Mouse (Mus musculus) adrenal gland, postnatal 36 days (tissue): ENCODE measurements around the gene Cyp20a1. TPM values are rescaled to one million over a fixed set of nuclear protein-coding genes. Genes with fewer than 3 reads are reported as not detected.

Experiments used
- DNase-seq, 2 experiments: peaks; one replicate each; pipeline ENCODE4 v3.0.0; 2021; ENCODE audit warnings: mixed read lengths in 1 of 2
- long read RNA-seq, 2 experiments: library from polyadenylated mRNA; stranded (forward); transcript quantifications; one replicate each; pipeline ENCODE4 v2.0.0; 2021; ENCODE audit warnings: borderline sequencing depth in 2 of 2
- total RNA-seq, 2 experiments: library from RNA; stranded (reverse); gene quantifications; 2 replicates each; pipeline ENCODE4 v1.2.3; 2021

Cyp20a1 gene
- 10 to 100 TPM; 26.9 to 29.4 TPM for total RNA-seq
- long read RNA-seq, experiment 1, transcript Cyp20a1-201 (13 exons, 2,223 nt), result major isoform, 34 of 36 reads
- long read RNA-seq, experiment 1, partial matches to known transcripts, result 2 of 36 reads
- long read RNA-seq, experiment 1, other reads (novel, unspliced or antisense), result 0 of 36 reads
- long read RNA-seq, experiment 2, partial matches to known transcripts, result 1 of 9 reads
- long read RNA-seq, experiment 2, other reads (novel, unspliced or antisense), result 4 of 9 reads

- DNase-seq, result peak; percentile 93 to 95
These were observed at the start of gene Cyp20a1 for GRCm38 (mm10) chr1:60342808-60343629. Gene Cyp20a1 (plus strand): TSS chr1:60343323.

- no peak for DNase-seq
These were observed 49.2 kb upstream of the Cyp20a1 start for GRCm38 (mm10) chr1:60293921-60294320.

- no peak for DNase-seq
These were observed 720 bp downstream of the Cyp20a1 start for GRCm38 (mm10) chr1:60343630-60344455.

GRCm38 (mm10) chr1:60344670-60345069 is 1.5 kb downstream of the Cyp20a1 start:
- no peak for DNase-seq

GRCm38 (mm10) chr1:60345712-60346111 is 2.6 kb downstream of the Cyp20a1 start:
- no peak for DNase-seq

- no peak for DNase-seq
These were observed 9.7 kb downstream of the Cyp20a1 start for GRCm38 (mm10) chr1:60352786-60353185.

- DNase-seq, result no peak
These were observed 18.5 kb downstream of the Cyp20a1 start for GRCm38 (mm10) chr1:60361626-60362025.

GRCm38 (mm10) chr1:60376556-60376955 is 33.4 kb downstream of the Cyp20a1 start:
- no peak for DNase-seq

GRCm38 (mm10) chr1:60381910-60382309 is 38.8 kb downstream of the Cyp20a1 start:
- no peak for DNase-seq

GRCm38 (mm10) chr1:60404848-60405247 is 61.7 kb downstream of the Cyp20a1 start:
- DNase-seq, result peak in 1 of 2 experiments; percentile 26

GRCm38 (mm10) chr1:60408501-60409167 is 65.5 kb downstream of the Cyp20a1 start:
- DNase-seq, result no peak

GRCm38 (mm10) chr1:60409168-60409828 is 66.2 kb downstream of the Cyp20a1 start, which contains the start of gene Abi2:
Gene Abi2 (plus strand): TSS chr1:60409619.
- peak; percentile 94 to 96 for DNase-seq

GRCm38 (mm10) chr1:60409928-60410817 is 67.0 kb downstream of the Cyp20a1 start:
- peak; percentile 49 to 64 for DNase-seq

GRCm38 (mm10) chr1:60416724-60417123 is 73.6 kb downstream of the Cyp20a1 start:
- DNase-seq, result no peak

- DNase-seq, result no peak
These were observed 80.8 kb downstream of the Cyp20a1 start for GRCm38 (mm10) chr1:60423882-60424281.

GRCm38 (mm10) chr1:60428341-60428740 is 85.2 kb downstream of the Cyp20a1 start:
- DNase-seq, result no peak

- peak; percentile 26 to 43 for DNase-seq
These were observed 85.8 kb downstream of the Cyp20a1 start for GRCm38 (mm10) chr1:60428932-60429331.

GRCm38 (mm10) chr1:60431531-60431930 is 88.4 kb downstream of the Cyp20a1 start:
- no peak for DNase-seq

- DNase-seq, result no peak
These were observed 89.4 kb downstream of the Cyp20a1 start for GRCm38 (mm10) chr1:60432497-60432896.
